Mouse (Mus musculus) intestine, postnatal 0 days (tissue): ENCODE results near the gene Efr3b. TPM values are rescaled to one million over a fixed set of nuclear protein-coding genes. Genes with fewer than 3 reads are reported as not detected.

ENCODE experiments used
- ATAC-seq: fragments of 200-750 bp; cut with Nextera tagmentation; 2 replicates; pipeline ENCODE4 v1.8.0; 2017; ENCODE audit warnings: mild to moderate bottlenecking, moderate TSS enrichment, moderate library complexity
- H3K27ac ChIP-seq: fragments of 300-500 bp; sonication (generic); 2 replicates; pipeline ENCODE4 v1.5.1; 2014; ENCODE audit warnings: mild to moderate bottlenecking, low read depth, low read length, moderate library complexity
- H3K27me3 ChIP-seq: fragments of 300-500 bp; sonication (generic); replicated peaks from 2 replicates; pipeline ENCODE4 v1.6.1; 2014; ENCODE audit warnings: low read length, mixed read lengths; ENCODE audit not compliant: control insufficient read depth, insufficient read depth
- H3K36me3 ChIP-seq: fragments of 300-500 bp; sonication (generic); 2 replicates; pipeline ENCODE4 v1.6.1; 2014; ENCODE audit warnings: mild to moderate bottlenecking, moderate library complexity; ENCODE audit not compliant: control insufficient read depth, insufficient read depth
- H3K4me1 ChIP-seq: fragments of 300-500 bp; sonication (generic); replicated peaks from 2 replicates; pipeline ENCODE4 v1.6.1; 2014; ENCODE audit warnings: antibody characterized with exemption, low read length, mixed read lengths; ENCODE audit not compliant: control insufficient read depth, insufficient read depth
- H3K4me2 ChIP-seq: fragments of 300-500 bp; sonication (generic); replicated peaks from 2 replicates; pipeline ENCODE4 v1.6.1; 2014; ENCODE audit warnings: low read depth, mild to moderate bottlenecking, moderate library complexity
- H3K4me3 ChIP-seq: fragments of 300-500 bp; sonication (generic); 2 replicates; pipeline ENCODE4 v1.5.1; 2014; ENCODE audit warnings: low read depth, low read length
- H3K9ac ChIP-seq: fragments of 300-500 bp; sonication (generic); 2 replicates; pipeline ENCODE4 v1.6.1; 2014; ENCODE audit warnings: mild to moderate bottlenecking, low read depth, low read length
- H3K9me3 ChIP-seq: fragments of 300-500 bp; sonication (generic); 2 replicates; pipeline ENCODE4 v1.6.1; 2016; ENCODE audit warnings: mixed run types; ENCODE audit not compliant: control insufficient read depth
- CTCF ChIP-seq: sonication (generic); IDR thresholded peaks from 2 replicates; pipeline ENCODE4 v1.5.1; 2016; ENCODE audit warnings: low read depth, mild to moderate bottlenecking, control low read depth, antibody characterized with exemption, moderate library complexity
- WGBS: fragments of 180-500 bp; shearing (Covaris S2); extraction: QIAGEN DNeasy Blood & Tissue Kit; methylation state at CpG from one replicate; pipeline ENCODE4 v1.1.7; 2014; 5-methylcytosine and 5-hydroxymethylcytosine counted together
- polyA plus RNA-seq: library from polyadenylated mRNA; unstranded; fragments of >200 nt; fragmentation: Nextera tagmentation; extraction: Ambion mirVana; gene quantifications from 2 replicates; pipeline ENCODE4 v1.2.1, GENCODE M21; 2015

Efr3b gene
- polyA plus RNA-seq, 1 experiment from 2014 or later: 3.2 TPM

DNA sequence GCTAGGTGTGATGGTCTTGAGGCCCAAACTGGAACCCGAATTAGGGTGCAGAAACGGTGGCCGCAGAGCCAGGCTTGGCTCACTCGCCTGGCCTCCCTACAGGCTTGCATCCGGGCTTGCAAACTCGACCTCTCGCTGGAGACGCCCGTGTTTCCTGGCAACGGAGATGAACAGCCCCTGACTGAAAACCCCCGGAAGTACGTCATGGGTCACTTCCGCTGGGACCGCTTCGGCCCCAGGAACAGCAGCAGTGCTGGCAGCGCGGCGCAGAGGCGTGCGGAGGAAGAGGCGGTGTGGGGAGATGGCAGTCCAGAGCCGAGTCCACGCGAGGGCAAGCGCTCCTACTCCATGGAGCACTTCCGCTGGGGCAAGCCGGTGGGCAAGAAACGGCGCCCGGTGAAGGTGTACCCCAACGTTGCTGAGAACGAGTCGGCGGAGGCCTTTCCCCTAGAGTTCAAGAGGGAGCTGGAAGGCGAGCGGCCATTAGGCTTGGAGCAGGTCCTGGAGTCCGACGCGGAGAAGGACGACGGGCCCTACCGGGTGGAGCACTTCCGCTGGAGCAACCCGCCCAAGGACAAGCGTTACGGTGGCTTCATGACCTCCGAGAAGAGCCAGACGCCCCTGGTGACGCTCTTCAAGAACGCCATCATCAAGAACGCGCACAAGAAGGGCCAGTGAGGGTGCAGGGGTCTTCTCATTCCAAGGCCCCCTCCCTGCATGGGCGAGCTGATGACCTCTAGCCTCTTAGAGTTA, 78.7 kb downstream of the Efr3b start:
- Histone ChIP-seq H3K4me1 (peaks cover 4% of the 10 kb centered on the region; the same call in 1 of the 2 replicates), H3K9me3 (no peaks in the 10 kb centered on the region), H3K4me2 (peak overlapping the region; percentile 91), H3K9ac (peak overlapping the region; percentile 57), H3K27me3 (0 out of 2 replicates have a peak, but pooled peaks cover 8% of the 10 kb centered on the region), H3K36me3 (no peaks in the 10 kb centered on the region), H3K27ac (peak overlapping the region; percentile 82), H3K4me3 (peak overlapping the region; percentile 52)
- ATAC-seq: peak; percentile 81
- WGBS: 3% methylated on average over 53 of the region's 53 CpGs
- TF ChIP-seq CTCF: no peak

DNA sequence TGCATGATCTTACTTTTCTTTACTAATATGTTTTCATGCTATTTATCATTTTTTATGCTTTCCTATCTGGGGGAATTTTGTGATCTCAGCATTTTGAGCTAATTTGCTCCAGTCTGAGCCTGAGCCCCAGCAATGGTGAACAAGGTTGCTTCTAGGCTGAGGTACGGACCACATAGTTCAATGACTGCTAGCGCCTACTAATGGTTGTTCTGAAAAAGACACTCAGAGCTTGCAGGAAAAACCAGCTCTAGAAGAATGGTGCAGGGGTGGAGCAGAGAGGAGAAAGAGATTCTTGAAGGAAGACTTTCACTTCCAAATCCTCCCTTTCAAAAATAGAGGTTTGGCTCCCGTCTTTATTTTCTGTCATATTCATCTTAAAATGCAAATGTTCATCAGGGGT, 82.4 kb downstream of the Efr3b start:
- Histone ChIP-seq H3K4me1 (peaks cover 4% of the 10 kb centered on the region; the same call in 1 of the 2 replicates), H3K4me3 (no peak overlapping the region), H3K9me3 (no peaks in the 10 kb centered on the region), H3K27ac (no peak overlapping the region), H3K4me2 (no peak overlapping the region), H3K9ac (no peak overlapping the region), H3K36me3 (no peaks in the 10 kb centered on the region), H3K27me3 (0 out of 2 replicates have a peak, but pooled peaks cover 13% of the 10 kb centered on the region)
- peak; percentile 55 for TF ChIP-seq CTCF
- 17% methylated on average over 3 of the region's 3 CpGs for WGBS
- ATAC-seq: no peak

DNA sequence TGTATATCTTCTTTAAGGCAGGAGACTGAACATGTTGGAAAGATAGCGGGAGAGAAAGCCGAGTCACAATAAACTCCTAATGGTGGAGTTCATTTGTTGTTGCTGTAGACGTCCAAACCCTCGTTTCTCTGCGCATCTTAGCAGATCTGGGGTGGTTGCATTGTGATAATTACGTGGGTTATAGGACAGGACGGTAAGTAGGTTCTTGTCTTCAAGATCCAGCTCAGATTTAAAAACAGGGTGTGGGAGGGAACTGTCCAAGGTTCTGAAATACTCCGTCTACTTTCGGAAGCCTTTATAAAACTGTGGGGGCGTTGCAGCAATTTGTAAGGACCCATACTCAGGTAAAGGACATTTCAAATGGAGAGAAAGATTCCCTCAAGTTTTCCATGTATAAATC, 83.3 kb downstream of the Efr3b start:
- H3K27me3 ChIP-seq: 0 out of 2 replicates have a peak, but pooled peaks cover 13% of the 10 kb centered on the region
- no peak for ATAC-seq
- no peak overlapping the region for H3K27ac ChIP-seq
- H3K4me2 ChIP-seq: no peak overlapping the region
- no peak overlapping the region for H3K4me3 ChIP-seq
- H3K9ac ChIP-seq: no peak overlapping the region
- no peaks in the 10 kb centered on the region for H3K9me3 ChIP-seq
- 31% methylated on average over 10 of the region's 10 CpGs for WGBS
- H3K4me1 ChIP-seq: peaks cover 2% of the 10 kb centered on the region; the same call in 1 of the 2 replicates
- no peaks in the 10 kb centered on the region for H3K36me3 ChIP-seq
- TF ChIP-seq CTCF: no peak

DNA sequence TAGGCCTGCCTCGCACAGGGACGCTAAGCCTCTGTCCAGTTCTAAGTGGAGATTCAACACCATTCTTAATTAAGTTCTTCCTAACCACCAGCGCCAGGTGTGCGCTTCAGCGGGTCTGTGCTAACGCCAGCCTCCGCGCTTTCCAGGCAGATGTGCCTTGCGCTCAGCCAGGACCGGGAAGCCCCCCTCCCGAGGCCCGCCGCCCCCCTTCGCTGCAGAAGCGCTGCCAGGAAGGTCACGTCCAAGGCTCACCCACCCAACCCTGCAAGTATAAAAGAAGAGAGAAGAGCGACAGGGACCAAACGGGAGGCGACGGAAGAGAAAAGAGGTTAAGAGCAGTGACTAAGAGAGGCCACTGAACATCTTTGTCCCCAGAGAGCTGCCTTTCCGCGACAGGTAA, 84.1 kb downstream of the Efr3b start, which contains the start of gene Pomc:
Gene Pomc (plus strand): TSS at position 301 of the 400 bp plus-strand sequence.
- TF ChIP-seq CTCF: no peak
- Histone ChIP-seq H3K4me3 (no peak within 1 kb of the TSS), H3K9me3 (no peaks in the 10 kb centered on the region), H3K27ac (no peak within 1 kb of the TSS), H3K36me3 (no peaks in the 10 kb centered on the region), H3K9ac (no peak within 1 kb of the TSS), H3K27me3 (0 out of 2 replicates have a peak, but pooled peaks cover 13% of the 10 kb centered on the region), H3K4me1 (no peaks in the 10 kb centered on the region), H3K4me2 (no peak within 1 kb of the TSS)
- no peak for ATAC-seq
- 23% methylated on average over 22 of the region's 22 CpGs for WGBS

DNA sequence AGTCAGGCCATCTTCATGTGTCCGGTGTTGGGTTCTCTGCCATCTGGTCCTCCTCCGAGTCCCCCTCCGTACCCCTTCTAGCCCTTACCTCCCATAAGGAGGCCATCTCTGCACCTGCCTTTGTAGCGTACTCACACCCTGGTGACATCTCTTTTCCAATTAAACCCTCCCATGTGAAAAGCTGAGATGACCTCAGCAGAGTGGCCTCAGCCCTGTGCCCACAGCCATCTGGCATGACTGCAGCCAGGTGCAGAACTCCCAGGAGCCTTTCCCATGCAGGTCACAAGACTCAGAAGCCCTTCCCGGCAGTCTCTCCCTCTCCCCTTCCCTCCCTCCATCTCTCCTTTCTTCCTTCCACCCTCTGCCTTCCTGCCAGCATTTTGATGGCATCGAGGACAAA, 91.2 kb downstream of the Efr3b start:
- Histone ChIP-seq H3K9me3 (no peaks in the 10 kb centered on the region), H3K27me3 (no peaks in the 10 kb centered on the region), H3K9ac (no peak overlapping the region), H3K4me2 (no peak overlapping the region), H3K27ac (no peak overlapping the region), H3K4me1 (no peaks in the 10 kb centered on the region), H3K36me3 (no peaks in the 10 kb centered on the region), H3K4me3 (no peak overlapping the region)
- WGBS: 79% methylated on average over 6 of the region's 6 CpGs
- no peak for TF ChIP-seq CTCF
- ATAC-seq: no peak

DNA sequence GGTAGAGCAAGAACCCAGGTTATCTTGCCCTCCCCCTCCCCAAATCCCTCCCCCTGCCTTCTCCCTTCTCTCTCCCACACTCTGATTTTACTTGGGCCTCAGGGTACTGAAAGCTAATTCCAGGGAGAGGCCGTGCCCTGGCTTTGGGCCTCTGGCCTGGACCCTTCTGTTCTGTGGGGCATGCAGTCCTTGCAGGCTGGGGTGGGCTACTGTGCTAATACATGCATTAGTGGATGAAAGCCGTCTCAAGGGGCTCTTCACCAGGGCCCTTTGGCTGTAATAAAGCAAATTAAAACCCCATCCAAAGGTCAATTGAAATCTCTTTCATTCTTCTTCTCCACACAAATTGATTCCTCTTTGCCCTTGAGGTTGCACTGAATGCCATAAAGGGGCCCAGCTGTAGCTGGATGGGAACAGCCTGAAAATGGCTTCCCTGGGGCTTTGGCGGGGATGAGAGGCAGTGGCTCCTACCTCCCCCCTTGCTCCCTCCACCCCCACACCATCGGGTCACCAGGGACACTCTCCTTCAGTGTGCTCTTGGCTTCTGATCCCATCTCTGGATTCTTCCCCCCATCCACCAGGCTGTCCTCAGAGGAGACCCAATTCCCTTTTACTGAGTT, 94.2 kb downstream of the Efr3b start:
- ATAC-seq: no peak; the same call in 1 of the 2 replicates
- Histone ChIP-seq H3K9me3 (no peaks in the 10 kb centered on the region), H3K4me3 (no peak overlapping the region), H3K36me3 (no peaks in the 10 kb centered on the region), H3K9ac (no peak overlapping the region), H3K4me2 (no peak overlapping the region), H3K27me3 (no peaks in the 10 kb centered on the region), H3K4me1 (no peaks in the 10 kb centered on the region), H3K27ac (no peak overlapping the region)
- no peak for TF ChIP-seq CTCF
- WGBS: 43% methylated on average over 4 of the region's 4 CpGs
